Mouse (Mus musculus): ENCODE data around the gene Inka2.
A peak's percentile ranks its signal among the peaks of the same experiment; 100 is the strongest.

Gene Inka2

DNA sequence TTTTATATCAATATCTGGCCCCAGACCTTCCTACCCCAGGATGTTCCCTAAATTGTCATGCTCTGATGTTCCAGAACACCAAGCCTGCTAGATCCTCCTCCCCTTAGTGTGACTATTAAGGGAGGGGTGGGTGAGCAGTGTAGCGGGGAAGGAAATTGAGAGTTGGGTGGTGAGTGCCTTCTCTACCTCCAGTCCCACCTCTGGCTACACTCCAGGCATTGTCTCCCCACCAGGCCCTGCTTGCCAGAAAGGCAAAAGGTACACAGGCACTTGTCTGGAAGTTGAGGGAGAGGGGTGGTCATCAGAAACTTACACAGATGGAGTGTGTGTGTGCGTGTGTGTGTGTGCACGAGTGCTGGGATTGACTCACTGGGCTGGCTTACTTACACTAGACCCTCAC is 18.1 kb downstream of the Inka2 start:
- no peak for DNase-seq (ENCODE audit: low spot score)

DNA sequence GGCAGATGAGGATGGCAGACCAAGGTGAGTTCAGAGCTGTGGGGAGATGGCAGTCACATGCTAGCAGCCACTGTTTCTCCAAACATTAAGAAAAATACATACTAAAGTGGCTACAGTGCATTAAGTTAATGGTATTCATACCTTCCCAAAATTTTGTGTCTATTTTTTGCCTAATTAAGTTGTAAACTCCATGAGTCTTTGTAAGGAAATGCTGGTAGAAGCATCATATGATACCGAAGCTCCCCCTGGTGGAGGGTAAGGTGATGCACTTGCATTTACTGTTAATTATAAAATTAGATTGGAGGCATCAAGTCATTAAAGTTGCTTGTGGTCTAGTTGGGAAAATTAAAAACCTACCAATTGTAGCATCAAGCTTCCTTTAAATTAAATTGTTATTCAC is 21.6 kb downstream of the Inka2 start:
- DNase-seq (ENCODE audit: low spot score): peak; percentile 59

DNA sequence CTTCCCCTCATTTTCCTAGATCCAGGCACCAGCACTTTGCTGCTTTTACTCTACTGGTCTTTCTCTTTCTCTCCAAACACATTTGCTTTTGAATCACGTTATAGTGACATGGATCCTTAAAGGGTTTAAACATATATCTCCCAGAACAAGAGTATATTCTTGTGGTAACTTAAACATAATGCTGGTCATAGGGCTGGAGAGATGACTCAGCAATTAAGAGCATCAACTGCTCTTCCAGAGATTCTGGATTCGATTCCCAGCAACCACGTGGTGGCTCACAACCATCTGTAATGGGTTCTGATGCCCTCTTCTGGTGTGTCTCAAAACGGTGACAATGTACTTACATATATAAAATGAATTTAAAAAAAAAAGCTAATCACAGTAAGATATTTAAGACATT is 28.0 kb downstream of the Inka2 start:
- DNase-seq (ENCODE audit: low spot score): no peak

DNA sequence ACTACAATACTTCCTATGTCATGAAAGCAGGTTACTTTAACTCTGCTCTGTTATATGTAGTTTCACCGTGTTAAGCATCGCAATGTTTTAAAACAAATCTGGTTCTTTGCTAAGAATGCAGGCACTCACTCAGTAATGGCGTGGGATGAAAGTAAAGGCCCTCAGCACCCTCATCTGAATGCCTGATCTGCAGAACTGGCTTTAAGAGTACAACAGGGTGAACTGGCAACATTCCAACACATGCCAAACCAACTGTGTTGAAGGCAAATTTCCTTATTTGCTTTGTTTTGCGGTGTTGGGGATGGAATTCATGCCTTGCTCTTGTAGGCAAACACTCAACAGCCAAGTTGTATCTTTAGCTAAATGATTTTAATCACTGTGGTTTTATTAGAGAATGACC is 29.1 kb downstream of the Inka2 start:
- DNase-seq (ENCODE audit: low spot score): no peak

DNA sequence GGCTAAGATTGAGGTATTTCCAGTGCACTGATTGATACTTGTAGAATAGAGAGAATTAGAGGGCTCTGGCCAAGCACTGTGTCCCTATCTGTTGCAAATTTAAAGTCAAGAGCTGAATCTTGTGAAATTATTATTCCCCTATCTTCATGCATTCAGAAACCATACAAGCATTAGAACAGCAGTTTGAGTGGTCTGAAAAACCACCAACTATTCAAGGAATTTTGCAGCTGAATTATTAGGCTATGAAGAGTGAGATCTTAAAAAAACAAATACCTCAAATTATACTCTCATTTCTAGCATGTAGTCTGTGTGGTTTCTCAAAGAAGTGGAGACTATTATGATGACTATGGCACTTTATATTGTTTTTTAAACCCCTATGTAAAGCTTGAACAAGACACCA is 30.9 kb downstream of the Inka2 start:
- DNase-seq (ENCODE audit: low spot score): no peak

DNA sequence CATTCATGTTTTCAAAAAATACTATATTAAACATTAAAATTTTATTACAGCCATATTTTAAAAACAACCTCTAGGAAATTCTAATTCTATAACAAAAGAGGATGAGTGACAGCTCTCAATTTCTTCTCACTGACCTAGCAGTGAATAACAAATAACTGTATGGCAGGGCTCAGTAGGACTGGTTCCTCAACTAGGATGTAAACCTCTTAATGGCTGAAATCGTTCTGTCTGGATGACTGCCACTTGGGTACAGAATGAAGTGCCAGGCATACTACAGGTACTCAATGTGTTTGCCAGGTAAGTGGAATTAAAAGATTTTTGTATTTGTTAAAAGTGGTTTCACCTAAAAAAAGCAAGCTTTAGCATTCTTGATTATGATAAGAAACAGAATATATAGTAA is 31.7 kb downstream of the Inka2 start:
- DNase-seq (ENCODE audit: low spot score): no peak

DNA sequence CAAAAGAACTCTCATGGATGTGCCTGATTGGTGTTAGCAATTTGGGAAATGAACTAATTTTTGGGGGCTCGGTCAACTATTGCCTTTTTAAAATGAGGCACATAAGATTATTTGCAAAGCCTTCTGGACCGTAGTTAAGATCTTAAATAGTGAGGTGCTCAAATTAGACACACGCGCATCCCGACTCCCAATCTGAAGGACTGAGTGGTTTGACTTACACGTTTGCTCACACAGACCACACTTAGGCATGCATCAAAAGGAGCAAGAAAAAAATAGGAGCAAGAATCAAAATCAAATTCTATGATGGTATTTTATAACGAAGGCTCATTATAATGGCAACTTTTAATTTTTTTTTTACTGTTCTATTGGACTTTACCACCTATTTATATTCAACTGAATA is 32.7 kb downstream of the Inka2 start:
- DNase-seq (ENCODE audit: low spot score): no peak

DNA sequence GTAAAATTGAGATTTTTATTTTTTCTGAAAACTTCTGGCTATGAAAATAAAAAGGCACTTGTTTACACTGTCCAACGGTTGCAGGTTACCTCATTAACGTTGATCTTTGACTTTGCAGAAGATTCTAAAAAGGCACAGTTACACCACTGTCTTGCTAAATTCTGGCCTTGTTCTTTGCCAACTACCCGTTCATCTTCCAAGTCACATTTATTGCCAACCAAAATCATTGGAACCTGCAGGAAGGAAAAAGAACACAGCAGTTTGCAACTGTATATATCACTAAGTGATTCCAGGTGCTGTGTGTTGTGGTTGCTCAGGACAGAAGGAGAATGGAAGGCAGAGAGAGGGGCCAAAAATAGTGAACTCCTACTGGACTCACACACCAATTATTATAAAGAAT is 33.3 kb downstream of the Inka2 start:
- DNase-seq (ENCODE audit: low spot score): no peak

DNA sequence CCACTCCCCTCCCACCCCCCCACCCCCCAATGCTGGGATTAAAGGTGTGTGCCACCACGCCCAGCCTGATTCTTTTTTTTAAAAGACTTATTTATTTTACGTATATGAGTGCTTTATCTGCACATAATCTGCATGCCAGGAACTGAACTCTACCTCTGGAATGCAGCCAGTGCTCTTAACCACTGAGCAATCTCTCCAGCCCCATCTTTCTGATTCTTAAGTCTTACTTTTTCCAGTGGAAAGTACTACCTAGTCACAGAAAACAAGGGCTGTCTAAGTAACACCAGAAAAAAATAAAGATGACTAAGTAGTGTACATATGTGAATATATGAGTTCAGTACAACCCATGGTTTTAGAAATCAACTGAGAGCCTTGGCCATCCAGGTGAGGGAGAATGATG is 42.1 kb downstream of the Inka2 start:
- DNase-seq (ENCODE audit: low spot score): no peak

DNA sequence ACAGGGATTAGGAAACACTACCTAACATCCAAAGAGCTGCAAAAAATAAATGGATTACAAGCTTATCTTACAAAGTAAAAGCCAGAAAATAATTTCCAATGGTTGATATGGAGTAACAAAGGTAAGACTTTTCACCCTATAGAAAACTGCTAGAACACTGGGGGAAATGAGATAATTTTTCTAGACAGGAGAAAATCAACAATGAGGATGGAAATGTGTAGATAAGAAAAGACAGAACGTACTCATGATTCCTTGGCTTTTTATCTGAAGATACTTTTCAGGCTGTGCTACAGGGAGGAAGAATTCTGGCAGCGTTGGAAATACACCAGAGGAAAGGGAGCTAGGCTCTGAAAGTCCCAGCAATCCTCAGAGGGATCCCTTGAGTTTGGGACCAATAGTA is 46.4 kb downstream of the Inka2 start:
- no peak for DNase-seq (ENCODE audit: low spot score)

DNA sequence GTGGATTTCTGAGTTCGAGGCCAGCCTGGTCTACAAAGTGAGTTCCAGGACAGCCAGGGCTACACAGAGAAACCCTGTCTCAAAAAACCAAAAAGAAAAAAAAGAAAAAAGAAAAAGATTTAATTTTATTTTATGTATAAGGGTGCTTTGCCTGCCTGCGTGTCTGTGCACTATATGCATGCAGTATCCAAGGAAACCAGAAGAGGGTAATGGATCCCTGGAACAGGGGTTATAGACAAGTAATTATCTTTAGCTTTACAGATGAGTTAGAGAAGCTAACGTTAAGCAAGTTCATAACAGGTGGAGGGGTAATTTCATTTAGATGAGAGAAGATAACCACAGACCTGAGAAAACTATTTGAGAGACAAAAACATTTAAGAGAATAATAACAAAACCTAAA is 49.8 kb downstream of the Inka2 start:
- no peak for DNase-seq (ENCODE audit: low spot score)

DNA sequence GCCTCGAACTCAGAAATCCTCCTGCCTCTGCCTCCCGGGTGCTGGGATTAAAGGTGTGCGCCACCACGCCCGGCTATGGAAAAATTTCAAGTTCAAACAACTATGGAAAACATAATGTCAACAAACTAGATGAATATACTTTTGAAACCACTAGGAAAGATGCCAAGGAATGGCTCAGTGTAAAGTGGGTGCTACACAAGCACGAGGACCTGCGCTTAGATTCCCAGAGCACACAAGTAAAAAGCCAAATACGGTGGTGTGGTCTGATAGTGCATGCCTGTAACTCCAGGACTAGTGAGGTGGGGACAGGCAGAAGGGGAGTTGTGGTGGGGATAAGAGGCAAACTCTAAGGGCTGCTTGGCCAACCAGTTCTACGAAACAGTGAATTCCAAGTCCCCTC is 50.7 kb downstream of the Inka2 start:
- DNase-seq (ENCODE audit: low spot score): no peak

DNA sequence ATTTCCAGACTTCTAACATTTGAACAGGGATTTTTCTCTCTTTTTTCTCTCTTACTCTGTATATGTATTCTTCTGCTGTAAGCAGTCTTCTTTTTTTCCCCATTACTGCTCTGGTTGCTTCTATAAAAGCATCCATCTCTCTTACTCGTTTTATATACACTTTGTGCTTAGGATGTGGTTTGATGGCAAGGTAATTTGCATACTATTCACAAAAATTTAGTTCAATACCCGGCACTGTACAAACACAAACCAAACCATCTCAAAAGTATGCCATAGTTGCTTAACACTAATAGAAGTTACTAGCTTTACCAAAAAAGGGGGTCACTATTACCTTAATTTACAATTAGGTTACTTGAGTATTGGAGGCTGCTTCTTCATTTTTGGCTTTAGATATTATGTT is 52.1 kb downstream of the Inka2 start:
- no peak for DNase-seq (ENCODE audit: low spot score)

DNA sequence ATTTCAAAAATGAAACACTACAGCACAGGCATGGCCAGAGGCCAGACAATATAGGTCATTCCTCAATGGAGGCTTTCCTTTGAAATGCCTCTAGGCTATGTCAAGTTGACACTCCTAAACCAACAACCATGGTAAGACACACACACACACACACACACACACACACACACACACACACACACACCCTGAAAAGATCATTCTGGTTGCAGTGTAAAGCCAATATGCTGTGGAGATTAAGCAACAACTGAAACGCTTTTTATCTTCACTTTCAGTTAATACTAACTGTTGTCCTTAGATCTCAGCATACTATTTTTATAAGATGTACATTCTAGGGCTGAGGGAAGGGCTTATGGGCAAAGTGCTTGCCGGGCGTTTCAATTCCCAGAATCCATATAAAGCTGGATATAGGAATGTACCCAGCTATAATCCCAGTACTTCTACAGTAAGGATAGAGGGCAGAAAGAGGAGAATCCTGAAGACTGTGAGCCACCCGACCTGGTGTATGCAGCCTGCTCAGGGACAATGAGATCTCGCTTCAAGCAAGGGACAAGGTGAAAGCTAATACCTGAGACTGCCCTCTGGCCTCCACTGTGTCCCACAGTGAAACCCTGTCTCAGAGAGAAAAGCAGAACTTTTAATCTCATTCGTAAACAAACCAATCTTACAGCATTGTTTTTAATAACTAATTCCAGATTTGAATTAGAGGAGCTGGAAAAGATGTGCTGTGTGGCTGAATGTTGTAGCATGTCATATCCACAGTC is 53.1 kb downstream of the Inka2 start:
- DNase-seq (ENCODE audit: low spot score): no peak

DNA sequence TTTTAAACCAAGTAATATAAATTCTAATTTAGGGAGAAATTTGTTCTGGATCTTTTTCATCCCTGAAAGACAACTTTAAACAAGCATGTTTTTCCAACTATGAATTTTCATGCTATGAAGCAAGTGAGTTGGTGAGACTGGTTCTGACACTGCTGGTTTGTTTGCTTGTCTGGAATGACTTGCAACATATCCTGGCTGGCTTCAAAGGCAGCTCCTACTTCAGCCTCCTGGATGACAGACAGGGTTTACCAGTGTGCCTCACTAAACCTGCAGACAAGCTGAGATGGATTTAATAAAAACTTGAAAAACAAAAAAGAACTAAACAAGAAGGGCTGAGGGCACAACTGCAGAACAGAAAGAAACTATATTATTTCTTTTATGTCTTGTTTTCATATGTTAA is 53.7 kb downstream of the Inka2 start:
- DNase-seq (ENCODE audit: low spot score): no peak

DNA sequence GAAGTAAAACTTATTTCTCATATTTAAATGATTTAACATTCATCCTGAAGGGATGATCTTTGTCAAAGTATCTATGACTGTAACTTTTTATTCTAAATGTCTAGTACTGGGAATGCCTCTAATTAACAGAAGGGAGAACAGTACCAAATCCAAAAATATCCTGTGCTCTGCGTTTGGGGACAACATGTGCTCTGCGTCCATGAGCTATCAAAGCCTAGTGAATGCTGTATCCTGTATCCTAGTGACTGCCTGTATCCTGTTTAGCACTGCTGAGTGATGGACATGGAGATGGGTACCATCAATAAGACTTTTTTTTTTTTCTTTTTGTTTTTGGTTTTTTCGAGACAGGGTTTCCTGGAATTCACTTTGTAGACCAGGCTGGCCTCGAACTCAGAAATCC is 54.3 kb downstream of the Inka2 start:
- no peak for DNase-seq (ENCODE audit: low spot score)

DNA sequence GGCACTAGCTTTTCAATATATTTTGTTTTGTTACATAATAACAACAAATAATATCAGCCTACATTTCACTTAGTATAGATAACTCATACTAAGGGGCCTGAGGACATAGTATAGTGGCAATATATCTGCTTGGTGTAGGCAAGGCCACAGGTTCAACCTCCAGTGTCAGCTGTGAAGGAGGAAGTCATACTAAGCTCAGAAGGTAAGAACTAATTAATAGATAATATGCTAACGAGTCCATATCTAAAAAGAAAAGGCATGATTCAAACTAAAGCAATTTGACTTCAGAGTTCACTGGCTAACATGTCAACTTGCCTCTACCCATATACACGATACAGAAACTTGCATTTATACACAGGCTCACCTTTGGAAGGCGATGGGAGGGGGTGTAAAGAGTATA is 55.7 kb downstream of the Inka2 start:
- DNase-seq (ENCODE audit: low spot score): no peak

DNA sequence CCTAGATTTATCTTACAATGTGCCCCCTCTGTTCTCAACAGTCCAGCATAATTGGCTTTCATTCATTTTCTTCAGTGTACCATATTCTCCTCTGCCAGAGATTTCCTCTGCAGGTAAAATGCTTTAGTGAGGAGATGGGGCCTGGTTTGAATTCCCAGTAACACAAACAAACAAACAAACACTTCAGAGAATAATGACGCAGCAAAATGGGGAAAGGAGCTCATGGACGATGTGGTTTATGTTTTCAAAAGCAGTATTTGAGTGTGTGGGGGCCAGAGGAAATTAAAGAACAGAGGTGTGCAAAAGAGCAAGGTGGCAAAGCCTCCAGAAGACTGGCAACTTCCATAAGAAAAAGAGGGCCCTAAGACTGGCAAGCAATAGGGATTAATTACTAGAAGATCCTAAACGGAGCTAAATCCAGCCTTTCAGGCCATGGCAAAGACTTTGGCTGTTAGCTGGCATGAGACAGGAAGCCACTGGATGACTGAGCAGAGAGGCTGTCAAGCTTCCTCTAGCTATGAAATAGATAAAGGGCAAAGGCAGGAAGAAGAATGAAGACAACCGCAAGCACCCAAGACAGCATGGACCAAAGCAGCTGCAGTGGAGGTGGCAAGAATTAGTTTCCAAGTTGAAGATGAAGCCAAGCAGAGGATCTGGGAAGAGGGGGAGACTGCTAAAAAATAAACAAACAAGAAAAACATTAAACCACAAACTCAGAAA is 58.9 kb downstream of the Inka2 start:
- no peak for DNase-seq (ENCODE audit: low spot score)

DNA sequence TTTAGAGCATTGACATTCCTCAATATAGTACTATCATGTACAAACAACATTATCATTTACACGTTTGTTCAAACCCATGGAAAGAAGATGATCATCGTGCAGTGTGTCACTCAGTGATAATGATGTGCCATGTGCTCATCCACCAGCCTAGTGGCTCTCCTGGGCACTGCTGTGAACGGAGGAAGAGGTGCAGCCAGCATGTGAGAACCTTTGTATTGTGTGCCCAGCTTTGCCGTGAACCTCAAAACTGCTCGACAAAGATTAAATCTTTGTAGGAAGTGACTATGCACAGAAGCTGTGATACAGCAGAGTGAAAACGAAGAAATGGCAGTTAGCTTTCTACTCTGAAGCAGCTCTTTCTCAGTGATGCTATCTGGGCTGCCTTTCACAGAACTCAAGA is 64.1 kb downstream of the Inka2 start:
- no peak for DNase-seq (ENCODE audit: low spot score)

DNA sequence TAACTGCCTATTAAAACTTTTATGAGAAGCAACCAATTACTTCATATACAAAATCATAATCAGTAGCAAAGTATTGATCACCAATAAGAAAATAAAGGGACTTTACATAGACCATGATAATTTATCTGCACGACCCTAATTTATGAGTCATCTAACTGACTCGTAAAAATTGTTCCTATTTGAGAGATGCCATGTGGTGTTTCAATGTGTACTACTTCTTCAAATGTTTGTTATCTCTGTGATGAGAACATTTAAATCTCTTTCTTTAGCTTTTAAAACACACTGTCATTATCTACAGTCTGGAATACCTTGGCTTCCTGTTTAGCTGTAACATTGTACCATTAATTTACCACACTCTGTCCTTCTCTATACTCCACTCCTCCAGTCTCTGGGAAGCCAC is 65.0 kb downstream of the Inka2 start:
- no peak for DNase-seq (ENCODE audit: low spot score)
